Mouse (Mus musculus) liver, adult 2 months (tissue): Measurements from ENCODE around the gene Adamts17. TPM values are rescaled to one million over a fixed set of nuclear protein-coding genes. Genes with fewer than 3 reads are reported as not detected.
A peak's percentile ranks its signal among the peaks of the same experiment; 100 is the strongest.

Source experiments
- DNase-seq: peaks from one replicate; pipeline ENCODE4 v3.0.0-alpha.2; 2011; ENCODE audit warnings: low read depth, low spot score; ENCODE audit errors: extremely low read depth
- H3K27ac ChIP-seq: fragments of 200-500 bp; replicated peaks from 2 replicates; pipeline ENCODE4 v1.5.1; 2012; ENCODE audit warnings: low read depth, mild to moderate bottlenecking, control low read depth, inconsistent platforms, low read length; ENCODE audit not compliant: insufficient read depth
- H3K27me3 ChIP-seq: fragments of 200-500 bp; 2 replicates; pipeline ENCODE4 v1.6.1; 2012; ENCODE audit warnings: mild to moderate bottlenecking, moderate library complexity, low read length, inconsistent platforms; ENCODE audit not compliant: control insufficient read depth, insufficient read depth
- H3K36me3 ChIP-seq: fragments of 200-500 bp; 2 replicates; pipeline ENCODE4 v1.6.1; 2012; ENCODE audit warnings: low read length, inconsistent platforms; ENCODE audit not compliant: control insufficient read depth, insufficient read depth
- H3K4me1 ChIP-seq: fragments of 200-500 bp; 2 replicates; pipeline ENCODE4 v1.6.1; 2011; ENCODE audit warnings: low read length; ENCODE audit not compliant: control insufficient read depth, insufficient read depth
- H3K4me3 ChIP-seq: fragments of 200-500 bp; 2 replicates; pipeline ENCODE4 v1.5.1; 2011; ENCODE audit warnings: low read depth, mild to moderate bottlenecking, control low read depth, low read length, moderate library complexity; ENCODE audit not compliant: insufficient read depth
- H3K79me2 ChIP-seq: fragments of 200-500 bp; 2 replicates; pipeline ENCODE4 v1.6.1; 2012; ENCODE audit warnings: inconsistent platforms, mild to moderate bottlenecking, low read length, moderate library complexity; ENCODE audit not compliant: control insufficient read depth, insufficient read depth
- H3K9ac ChIP-seq: fragments of 200-500 bp; 2 replicates; pipeline ENCODE4 v1.6.1; 2012; ENCODE audit warnings: low read depth, mild to moderate bottlenecking, control low read depth, inconsistent platforms, low read length
- CTCF ChIP-seq: fragments of 200-500 bp; IDR thresholded peaks from 2 replicates; pipeline ENCODE4 v1.5.1; 2011; ENCODE audit warnings: low read depth, low read length, control low read depth
- POLR2A ChIP-seq: fragments of 200-500 bp; IDR thresholded peaks from 2 replicates; pipeline ENCODE4 v1.6.1; 2011; ENCODE audit warnings: low read length, control low read depth; ENCODE audit not compliant: insufficient read depth; ENCODE audit errors: extremely low read depth
- WGBS: fragments of 180-500 bp; shearing (Covaris S2); methylation state at CpG from one replicate; pipeline ENCODE4 v1.1.7; 2018; 5-methylcytosine and 5-hydroxymethylcytosine counted together
- polyA plus RNA-seq: library from polyadenylated mRNA; depleted of rRNA; stranded (reverse); fragments of >200 nt; gene quantifications from 2 replicates; pipeline ENCODE4 v1.2.3, GENCODE M21; 2012
- total RNA-seq: library from RNA; depleted of rRNA; stranded (reverse); fragments of >200 nt; gene quantifications from 2 replicates; pipeline ENCODE4 v1.2.3, GENCODE M21; 2014

The Adamts17 gene
- total and polyA plus RNA-seq, 2 experiments = 0.09 to 0.17 TPM

DNA sequence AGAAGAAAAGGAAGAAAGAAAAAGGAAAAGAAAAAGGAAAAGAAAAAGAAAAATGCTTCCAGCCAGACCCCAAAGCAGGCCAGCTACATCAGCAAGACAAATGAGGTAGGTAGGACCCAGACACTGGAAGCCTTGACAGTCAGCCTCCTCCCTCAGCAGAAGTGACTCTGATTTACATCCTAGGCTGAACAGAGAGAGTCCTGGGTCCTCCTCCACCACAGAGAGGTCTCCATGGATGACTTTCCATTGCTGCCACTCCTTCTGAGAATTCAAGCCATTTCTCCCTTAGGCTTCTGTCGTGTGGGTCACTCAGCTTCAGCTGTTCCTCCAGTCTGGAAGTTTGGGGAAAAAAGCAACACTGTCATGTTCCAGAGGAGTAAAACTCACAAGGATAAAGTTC is 28.2 kb upstream of the Adamts17 start:
- no peak for DNase-seq
- no peak overlapping the region for H3K9ac ChIP-seq
- H3K4me3 ChIP-seq = no peak overlapping the region
- no peaks in the 10 kb centered on the region for H3K27me3 ChIP-seq
- no peaks in the 10 kb centered on the region for H3K4me1 ChIP-seq
- 70% methylated on average over 1 of the region's 1 CpGs for whole genome bisulfite sequencing
- no peaks in the 10 kb centered on the region for H3K36me3 ChIP-seq
- no peak for TF ChIP-seq CTCF
- TF ChIP-seq POLR2A = no peak
- H3K27ac ChIP-seq = no peak overlapping the region
- H3K79me2 ChIP-seq = no peaks in the 10 kb centered on the region

DNA sequence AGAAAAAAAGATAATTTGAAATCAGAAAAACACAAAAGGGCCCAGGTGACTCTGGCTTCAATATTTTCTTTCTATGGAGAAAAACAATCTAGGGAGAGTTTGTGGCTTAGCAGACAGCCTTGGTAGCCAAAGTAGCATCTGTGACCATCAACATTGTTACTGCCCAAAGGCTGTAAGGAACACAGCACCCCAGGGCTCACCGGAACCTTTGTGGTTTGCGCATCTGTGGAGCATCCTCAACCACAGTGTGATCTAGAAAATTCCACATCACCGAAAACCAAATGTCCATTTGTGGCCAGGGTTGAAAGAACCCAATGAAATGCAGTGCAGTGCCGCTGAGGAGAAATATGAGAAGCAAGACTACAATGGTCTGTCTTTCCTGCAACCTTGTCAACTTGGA is 27.2 kb upstream of the Adamts17 start:
- no peaks in the 10 kb centered on the region for H3K79me2 ChIP-seq
- H3K27me3 ChIP-seq = no peaks in the 10 kb centered on the region
- no peak overlapping the region for H3K27ac ChIP-seq
- TF ChIP-seq CTCF = no peak
- TF ChIP-seq POLR2A = no peak
- WGBS = 96% methylated on average over 4 of the region's 4 CpGs
- H3K36me3 ChIP-seq = no peaks in the 10 kb centered on the region
- no peaks in the 10 kb centered on the region for H3K4me1 ChIP-seq
- H3K9ac ChIP-seq = no peak overlapping the region
- DNase-seq = no peak
- no peak overlapping the region for H3K4me3 ChIP-seq

DNA sequence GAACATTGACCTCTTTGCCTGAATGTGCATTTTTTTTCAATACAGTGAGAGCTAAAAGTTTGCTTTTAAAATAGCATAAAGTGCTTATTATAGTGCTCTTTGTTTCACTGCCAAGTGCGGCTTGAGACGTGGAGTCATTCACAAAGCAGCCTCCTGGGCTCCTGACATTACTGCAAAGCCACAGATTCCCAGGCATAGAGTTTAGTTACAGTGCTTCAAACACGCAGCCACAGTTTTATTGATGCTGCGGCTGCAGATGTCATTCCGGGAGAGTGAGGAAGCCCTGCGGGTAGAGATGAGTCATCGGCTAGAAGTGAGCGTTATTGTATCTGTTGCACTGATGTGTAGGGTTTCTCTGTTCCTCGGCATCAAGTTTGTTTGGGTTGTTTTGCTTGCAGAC is 26.8 kb upstream of the Adamts17 start:
- Histone ChIP-seq H3K27ac (no peak overlapping the region), H3K4me3 (no peak overlapping the region), H3K27me3 (no peaks in the 10 kb centered on the region), H3K36me3 (no peaks in the 10 kb centered on the region), H3K4me1 (no peaks in the 10 kb centered on the region), H3K9ac (no peak overlapping the region), H3K79me2 (no peaks in the 10 kb centered on the region)
- WGBS = 81% methylated on average over 9 of the region's 9 CpGs
- TF ChIP-seq CTCF = no peak
- TF ChIP-seq POLR2A = no peak
- DNase-seq = no peak

DNA sequence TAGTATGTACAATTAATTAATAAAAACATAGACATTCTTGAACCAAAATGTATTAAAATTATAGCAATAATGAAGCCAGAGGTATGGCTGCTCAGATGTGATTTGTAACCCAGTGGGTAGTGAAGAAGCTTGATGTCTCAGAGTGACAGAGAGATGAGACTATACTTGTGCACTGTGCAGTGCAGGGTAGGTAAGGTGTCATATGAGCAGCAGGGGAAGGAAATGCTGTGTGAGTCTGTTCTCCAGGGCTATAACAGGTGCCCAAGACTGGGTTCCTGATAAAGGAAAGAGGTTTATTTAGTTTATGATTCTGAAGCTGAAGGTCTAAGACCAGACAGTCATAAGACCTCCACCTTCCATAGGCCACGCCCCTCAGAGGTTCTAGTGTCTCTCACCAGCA is 26.4 kb upstream of the Adamts17 start:
- no peaks in the 10 kb centered on the region for H3K36me3 ChIP-seq
- WGBS = 85% methylated on average over 1 of the region's 1 CpGs
- no peak for DNase-seq
- no peaks in the 10 kb centered on the region for H3K79me2 ChIP-seq
- H3K4me3 ChIP-seq = no peak overlapping the region
- H3K27me3 ChIP-seq = no peaks in the 10 kb centered on the region
- no peak overlapping the region for H3K27ac ChIP-seq
- H3K4me1 ChIP-seq = no peaks in the 10 kb centered on the region
- no peak overlapping the region for H3K9ac ChIP-seq
- TF ChIP-seq POLR2A (no peak), CTCF (no peak)

DNA sequence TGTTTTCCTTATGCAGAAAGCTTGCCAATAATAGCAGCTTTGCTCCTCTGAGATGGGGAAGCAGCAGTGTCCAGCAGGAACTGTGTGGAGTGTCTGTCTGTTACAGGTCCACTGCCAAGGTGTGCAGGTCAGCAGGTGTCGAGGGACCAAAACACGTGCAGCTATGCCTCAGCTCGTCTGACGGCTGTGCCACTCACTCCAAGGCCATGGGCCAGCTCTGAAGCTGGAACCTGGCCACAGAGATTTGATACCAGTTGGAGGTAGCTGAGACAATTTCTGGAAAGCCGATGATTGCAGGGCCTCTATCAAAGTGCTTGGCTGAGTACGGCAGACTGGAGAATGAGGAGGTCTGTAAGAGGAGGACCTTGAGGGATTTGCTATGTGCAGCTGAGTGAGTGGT is 24.0 kb upstream of the Adamts17 start:
- no peak overlapping the region for H3K4me3 ChIP-seq
- H3K27me3 ChIP-seq = no peaks in the 10 kb centered on the region
- H3K9ac ChIP-seq = no peak overlapping the region
- 87% methylated on average over 6 of the region's 6 CpGs for WGBS
- no peaks in the 10 kb centered on the region for H3K36me3 ChIP-seq
- H3K4me1 ChIP-seq = no peaks in the 10 kb centered on the region
- no peak overlapping the region for H3K27ac ChIP-seq
- no peak for TF ChIP-seq CTCF
- TF ChIP-seq POLR2A = no peak
- H3K79me2 ChIP-seq = no peaks in the 10 kb centered on the region
- no peak for DNase-seq

DNA sequence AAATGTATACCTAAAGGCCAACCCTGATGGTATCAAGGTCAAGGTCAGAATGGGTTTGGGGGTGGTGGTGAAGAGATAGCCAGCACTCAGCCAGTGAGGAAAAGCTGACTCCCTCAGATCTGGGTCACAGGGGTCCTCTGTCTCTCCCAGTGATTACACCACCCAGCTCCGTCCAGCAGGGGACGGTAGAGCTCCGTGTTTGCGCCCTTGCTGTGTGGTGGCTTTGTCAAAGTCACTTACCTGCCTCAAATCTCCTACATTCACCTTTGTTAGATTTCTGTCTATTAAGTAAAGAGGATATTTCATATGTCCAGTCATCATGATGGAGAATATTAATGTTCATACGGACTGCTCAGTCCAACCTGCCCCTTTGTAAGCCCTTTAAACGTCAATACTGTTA is 19.5 kb upstream of the Adamts17 start:
- no peaks in the 10 kb centered on the region for H3K36me3 ChIP-seq
- H3K4me1 ChIP-seq = no peaks in the 10 kb centered on the region
- H3K4me3 ChIP-seq = no peak overlapping the region
- WGBS = 40% methylated on average over 6 of the region's 6 CpGs
- no peak overlapping the region for H3K27ac ChIP-seq
- no peaks in the 10 kb centered on the region for H3K27me3 ChIP-seq
- H3K79me2 ChIP-seq = no peaks in the 10 kb centered on the region
- H3K9ac ChIP-seq = no peak overlapping the region
- peak; percentile 11 for DNase-seq
- TF ChIP-seq POLR2A = no peak
- peak; percentile 98 for TF ChIP-seq CTCF
